Mouse (Mus musculus) C2C12 (cell line): Measurements from ENCODE around the gene Calr4. TPM values are rescaled to one million over a fixed set of nuclear protein-coding genes. Genes with fewer than 3 reads are reported as not detected.

ENCODE experiments used
- H3K27me3 ChIP-seq: one replicate; pipeline ENCODE4 v1.6.1; 2011; ENCODE audit not compliant: control insufficient read depth, insufficient read depth, insufficient read length
- H3K36me3 ChIP-seq: one replicate; pipeline ENCODE4 v1.6.1; 2011; ENCODE audit not compliant: control insufficient read depth, insufficient read depth
- H3K4me3 ChIP-seq: one replicate; pipeline ENCODE4 v1.5.1; 2011; ENCODE audit warnings: mild to moderate bottlenecking, control low read depth; ENCODE audit not compliant: poor library complexity, insufficient read depth, severe bottlenecking
- H3K79me2 ChIP-seq: one replicate; pipeline ENCODE4 v1.6.1; 2011; ENCODE audit not compliant: control insufficient read depth, insufficient read depth
- H3K79me3 ChIP-seq: one replicate; pipeline ENCODE4 v1.6.1; 2011; ENCODE audit warnings: low read depth, control low read depth
- H3ac ChIP-seq: one replicate; pipeline ENCODE3; 2011; ENCODE audit warnings: low read depth; ENCODE audit not compliant: control insufficient read depth, insufficient read length
- CEBPB ChIP-seq: IDR thresholded peaks from one replicate; pipeline ENCODE4 v1.6.1; 2011; ENCODE audit warnings: low read depth, mild to moderate bottlenecking, control low read depth, moderate library complexity
- CTCF ChIP-seq: IDR thresholded peaks from one replicate; pipeline ENCODE4 v1.5.1; 2011; ENCODE audit not compliant: control insufficient read depth, insufficient read depth, insufficient read length
- FOSL1 ChIP-seq: IDR thresholded peaks from one replicate; pipeline ENCODE4 v1.8.0; 2011; ENCODE audit warnings: mild to moderate bottlenecking, low read length; ENCODE audit not compliant: poor library complexity, insufficient read depth, severe bottlenecking
- MAX ChIP-seq: IDR thresholded peaks from one replicate; pipeline ENCODE4 v1.6.1; 2011; ENCODE audit warnings: mild to moderate bottlenecking, control low read depth
- MYOD1 ChIP-seq: IDR thresholded peaks from one replicate; pipeline ENCODE4 v1.6.1; 2011; ENCODE audit warnings: low read depth; ENCODE audit not compliant: control insufficient read depth, insufficient read length
- MYOG ChIP-seq: IDR thresholded peaks from one replicate; pipeline ENCODE4 v1.6.1; 2011; ENCODE audit not compliant: control insufficient read depth, insufficient read length; ENCODE audit errors: extremely low read depth
- USF1 ChIP-seq: IDR thresholded peaks from one replicate; pipeline ENCODE4 v1.6.1; 2011; ENCODE audit warnings: low read depth, mild to moderate bottlenecking, control low read depth, moderate library complexity
- polyA plus RNA-seq: library from polyadenylated mRNA; unstranded; fragments of >200 nt; fragmentation: generic; extraction: Trizol; gene quantifications from one replicate; pipeline ENCODE4 v1.2.1, GENCODE M21; 2012; ENCODE audit warnings: missing spikeins

The Calr4 gene
- polyA plus RNA-seq, 1 experiment: 0.04 TPM

DNA sequence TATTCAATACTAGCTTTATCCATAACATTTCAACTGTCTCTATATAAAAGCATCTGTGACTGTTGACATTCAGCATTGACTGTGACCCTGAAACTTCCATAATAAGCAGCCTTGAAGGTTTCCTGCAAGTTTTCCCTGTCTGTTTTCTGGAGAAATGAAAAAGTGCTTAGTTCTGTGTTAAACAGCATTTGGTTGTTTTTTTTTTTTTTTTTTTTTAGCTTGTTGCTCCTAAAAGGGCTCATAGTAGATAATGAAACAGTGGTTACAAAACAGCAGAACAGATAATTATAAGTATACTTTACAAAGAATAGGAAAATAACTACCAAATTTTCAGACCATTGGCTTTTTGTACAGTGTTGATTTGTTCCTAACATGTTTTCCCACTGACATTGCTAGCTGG lies 60.3 kb downstream of the Calr4 start:
- no peak overlapping the region for H3ac ChIP-seq
- no peaks in the 10 kb centered on the region for H3K36me3 ChIP-seq
- no peak overlapping the region for H3K4me3 ChIP-seq
- peaks cover 17% of the 10 kb centered on the region for H3K79me3 ChIP-seq
- peaks cover 41% of the 10 kb centered on the region for H3K79me2 ChIP-seq
- no peaks in the 10 kb centered on the region for H3K27me3 ChIP-seq
- TF ChIP-seq USF1 (no peak), MAX (no peak), FOSL1 (no peak), MYOG (no peak), CTCF (no peak), CEBPB (no peak), MYOD1 (no peak)

DNA sequence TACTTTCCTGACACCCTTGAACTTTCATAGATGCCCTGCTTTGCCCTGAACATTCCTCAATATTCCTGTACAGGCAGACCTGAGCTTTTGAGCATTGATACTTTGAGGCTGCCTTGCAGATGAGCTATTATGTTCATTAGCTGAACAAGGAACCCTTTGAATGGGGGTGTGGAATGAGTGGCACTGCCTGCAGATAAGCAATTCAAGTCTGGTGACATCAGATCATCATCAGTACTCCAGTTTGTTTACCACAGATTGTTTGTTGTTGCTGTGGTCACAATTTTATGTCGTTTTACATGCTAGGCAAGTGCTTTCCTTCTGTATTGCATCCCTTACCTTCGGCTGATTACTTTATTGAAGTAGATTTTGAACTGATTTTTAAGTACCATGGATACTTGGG lies 62.2 kb downstream of the Calr4 start:
- TF ChIP-seq USF1 (no peak), MAX (no peak), MYOD1 (no peak), CEBPB (no peak), MYOG (no peak), FOSL1 (no peak), CTCF (no peak)
- no peak overlapping the region for H3K4me3 ChIP-seq
- H3K79me2 ChIP-seq: peaks cover 31% of the 10 kb centered on the region
- no peaks in the 10 kb centered on the region for H3K27me3 ChIP-seq
- no peak overlapping the region for H3ac ChIP-seq
- H3K36me3 ChIP-seq: no peaks in the 10 kb centered on the region
- peaks cover 12% of the 10 kb centered on the region for H3K79me3 ChIP-seq

DNA sequence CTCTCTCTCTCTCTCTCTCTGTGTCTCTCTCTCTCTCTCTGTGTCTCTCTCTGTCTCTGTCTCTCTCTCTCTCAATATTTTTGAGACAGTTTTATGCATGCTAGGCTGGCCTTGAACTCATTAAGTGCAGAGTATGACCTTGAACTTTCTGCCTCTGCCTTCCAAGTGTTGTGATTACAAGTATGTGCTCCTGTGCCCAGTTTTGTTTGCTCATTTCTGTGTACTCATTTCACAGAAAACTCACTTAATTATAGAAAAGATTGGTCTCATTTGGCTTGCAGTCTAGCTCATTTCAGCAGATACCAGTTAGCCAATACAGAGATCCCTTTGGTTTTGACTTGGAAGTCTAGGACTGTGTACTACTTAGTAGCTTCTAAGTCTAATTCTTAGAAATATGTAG lies 64.9 kb downstream of the Calr4 start:
- Histone ChIP-seq H3ac (no peak overlapping the region), H3K4me3 (no peak overlapping the region), H3K79me3 (peaks cover 14% of the 10 kb centered on the region), H3K79me2 (peaks cover 45% of the 10 kb centered on the region), H3K36me3 (no peaks in the 10 kb centered on the region), H3K27me3 (no peaks in the 10 kb centered on the region)
- no peak for TF ChIP-seq MAX
- no peak for TF ChIP-seq FOSL1
- TF ChIP-seq MYOG: no peak
- TF ChIP-seq CTCF: no peak
- no peak for TF ChIP-seq CEBPB
- no peak for TF ChIP-seq MYOD1
- no peak for TF ChIP-seq USF1

Other genes with a start within 250 kb of the Calr4 start
- 30.7 TPM for gene Nrd1, start 233.8 kb upstream of the Calr4 start, polyA plus RNA-seq
- gene Osbpl9, start 32.2 kb upstream of the Calr4 start, polyA plus RNA-seq: 27.2 TPM
- 13.1 TPM for gene Eps15, start 45.8 kb downstream of the Calr4 start, polyA plus RNA-seq
- 0.42 TPM for gene Ttc39a, start 172.1 kb downstream of the Calr4 start, polyA plus RNA-seq